Mouse (Mus musculus) forebrain, embryonic 14.5 days (tissue): ENCODE data around the gene Gm20219. TPM values are rescaled to one million over a fixed set of nuclear protein-coding genes. Genes with fewer than 3 reads are reported as not detected.
"Not testable (repeated sequence)": the region's sequence is repeated elsewhere in the genome, so short reads cannot be mapped to it uniquely, and the experiment has no call there.

Experiments
- ATAC-seq: fragments of 200-750 bp; cut with Nextera tagmentation; 2 replicates; pipeline ENCODE4 v1.8.0; 2017; ENCODE audit warnings: mild to moderate bottlenecking, moderate library complexity
- DNase-seq: peaks from one replicate; pipeline ENCODE4 v3.0.0-alpha.2; 2015; ENCODE audit warnings: low spot score
- H3K27ac ChIP-seq: fragments of 300-500 bp; sonication (generic); 2 replicates; pipeline ENCODE4 v1.5.1; 2014; ENCODE audit warnings: low read depth, mild to moderate bottlenecking, control low read depth, low read length, moderate library complexity
- H3K27me3 ChIP-seq: fragments of 300-500 bp; sonication (generic); replicated peaks from 2 replicates; pipeline ENCODE4 v1.6.1; 2014; ENCODE audit warnings: low read length, control low read depth, mixed read lengths; ENCODE audit not compliant: control insufficient read depth, insufficient read depth
- H3K36me3 ChIP-seq: fragments of 300-500 bp; sonication (generic); 2 replicates; pipeline ENCODE4 v1.6.1; 2014; ENCODE audit warnings: low read length, control low read depth; ENCODE audit not compliant: control insufficient read depth, insufficient read depth
- H3K4me1 ChIP-seq: fragments of 300-500 bp; sonication (generic); 2 replicates; pipeline ENCODE4 v1.6.1; 2014; ENCODE audit warnings: antibody characterized with exemption, low read length, control low read depth; ENCODE audit not compliant: control insufficient read depth, insufficient read depth
- H3K4me2 ChIP-seq: fragments of 300-500 bp; sonication (generic); 2 replicates; pipeline ENCODE4 v1.6.1; 2014; ENCODE audit warnings: mild to moderate bottlenecking, control low read depth, low read length
- H3K4me3 ChIP-seq: fragments of 300-500 bp; sonication (generic); 2 replicates; pipeline ENCODE4 v1.5.1; 2014; ENCODE audit warnings: low read depth, low read length, control low read depth
- H3K9ac ChIP-seq: fragments of 300-500 bp; sonication (generic); 2 replicates; pipeline ENCODE4 v1.6.1; 2014; ENCODE audit warnings: mild to moderate bottlenecking, low read length, control low read depth, moderate library complexity
- H3K9me3 ChIP-seq: fragments of 300-500 bp; sonication (generic); replicated peaks from 2 replicates; pipeline ENCODE4 v1.6.1; 2016; ENCODE audit warnings: low read length, control low read depth, mixed read lengths; ENCODE audit not compliant: control insufficient read depth
- WGBS: fragments of 180-500 bp; shearing (Covaris S2); extraction: QIAGEN DNeasy Blood & Tissue Kit; methylation state at CpG from one replicate; pipeline ENCODE4 v1.1.7; 2014; 5-methylcytosine and 5-hydroxymethylcytosine counted together
- polyA plus RNA-seq: library from polyadenylated mRNA; unstranded; fragments of >200 nt; fragmentation: Nextera tagmentation; extraction: Ambion mirVana; gene quantifications from 2 replicates; pipeline ENCODE4 v1.2.1, GENCODE M21; 2014

Gm20219 gene
- polyA plus RNA-seq, 1 experiment from 2014 or later, result 0.36 TPM

DNA sequence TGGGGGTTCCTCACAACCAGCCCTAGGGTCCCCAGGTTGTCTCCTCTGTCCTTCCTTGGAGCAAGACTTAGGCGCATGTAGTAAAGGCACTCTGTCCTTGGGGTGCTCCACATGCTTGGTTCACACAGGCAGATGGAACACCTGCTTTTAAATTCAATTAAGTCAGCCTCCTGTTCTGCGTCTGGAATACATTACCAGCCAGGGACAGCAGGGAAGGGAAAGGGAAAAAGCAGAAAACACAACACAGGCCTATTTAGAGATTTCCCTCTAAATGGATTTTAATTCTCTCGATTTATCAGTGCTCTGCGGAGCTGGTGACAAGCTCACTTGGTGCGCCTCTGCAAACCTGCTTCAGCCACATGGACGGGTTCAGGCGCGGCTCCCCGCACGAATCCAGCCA lies 48.8 kb downstream of the Gm20219 start:
- Histone ChIP-seq H3K4me1 (peaks cover 31% of the 10 kb centered on the region), H3K27me3 (no peaks in the 10 kb centered on the region), H3K9me3 (no peaks in the 10 kb centered on the region), H3K27ac (peak overlapping the region; percentile 58; the same call in 1 of the 2 replicates), H3K4me3 (no peak overlapping the region), H3K9ac (no peak overlapping the region), H3K36me3 (no peaks in the 10 kb centered on the region), H3K4me2 (no peak overlapping the region)
- WGBS, result 79% methylated on average over 10 of the region's 10 CpGs
- DNase-seq (no peak), ATAC-seq (no peak)

DNA sequence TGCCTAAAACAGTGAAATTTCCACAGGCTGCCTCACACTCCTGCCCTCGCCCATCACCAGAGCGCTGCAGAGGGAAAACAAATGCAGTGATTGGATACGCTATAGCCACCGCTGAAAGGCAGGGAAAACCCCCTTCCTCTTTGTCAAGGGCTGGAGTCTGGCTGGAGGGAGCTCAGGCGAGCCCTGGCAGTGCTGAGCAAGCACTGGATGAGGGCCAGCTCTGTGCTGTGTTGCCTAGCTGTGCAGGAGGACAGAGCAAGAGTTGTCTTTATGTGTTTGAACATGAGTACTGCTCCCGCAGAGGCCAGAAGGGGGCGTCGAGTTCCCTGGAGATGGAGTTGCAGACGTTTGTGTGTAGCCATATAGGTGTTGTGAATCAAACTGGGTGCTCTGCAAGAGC lies 51.7 kb downstream of the Gm20219 start:
- H3K9ac ChIP-seq, result no peak overlapping the region
- peak overlapping the region; percentile 83 for H3K27ac ChIP-seq
- H3K27me3 ChIP-seq, result no peaks in the 10 kb centered on the region
- H3K4me2 ChIP-seq, result peak overlapping the region; percentile 6; the same call in 1 of the 2 replicates
- no peaks in the 10 kb centered on the region for H3K9me3 ChIP-seq
- 15% methylated on average over 9 of the region's 9 CpGs for WGBS
- ATAC-seq (peak; percentile 83), DNase-seq (peak; percentile 93)
- no peak overlapping the region for H3K4me3 ChIP-seq
- H3K36me3 ChIP-seq, result no peaks in the 10 kb centered on the region
- H3K4me1 ChIP-seq, result peaks cover 26% of the 10 kb centered on the region

DNA sequence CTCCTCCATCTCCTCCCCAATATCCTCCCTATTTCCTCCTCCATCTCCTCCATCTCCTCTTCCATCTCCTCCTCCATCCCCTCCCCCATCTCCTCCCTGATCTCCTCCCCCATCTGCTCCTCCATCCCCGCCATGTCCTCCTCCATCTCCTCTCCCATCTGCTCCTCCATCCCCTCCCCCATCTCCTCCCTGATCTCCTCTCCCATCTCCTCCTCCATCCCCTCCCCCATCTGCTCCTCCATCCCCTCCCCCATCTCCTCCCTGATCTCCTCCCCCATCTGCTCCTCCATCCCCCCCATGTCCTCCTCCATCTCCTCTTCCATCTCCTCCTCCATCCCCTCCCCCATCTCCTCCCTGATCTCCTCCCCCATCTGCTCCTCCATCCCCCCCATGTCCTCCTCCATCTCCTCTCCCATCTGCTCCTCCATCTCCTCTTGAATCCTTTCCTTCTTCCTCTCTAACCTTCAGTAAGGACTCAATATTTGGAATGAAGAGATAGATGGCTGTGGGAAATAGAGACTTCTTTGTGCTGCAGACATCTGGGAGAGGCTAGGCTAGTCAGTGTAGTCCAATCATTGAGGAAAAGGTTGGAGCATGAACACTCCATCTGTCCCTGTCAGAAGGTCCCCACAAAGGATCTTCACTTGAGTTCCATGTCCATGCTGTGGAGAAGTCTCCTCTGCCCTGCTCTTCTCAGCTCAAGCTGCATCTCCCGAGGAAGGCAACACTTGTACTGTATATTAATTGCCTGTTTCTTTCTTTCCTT lies 52.4 kb downstream of the Gm20219 start:
- peak overlapping the region; percentile 83 for H3K27ac ChIP-seq
- WGBS, result 35% methylated on average over 2 of the region's 2 CpGs
- not testable (repeated sequence) for H3K36me3 ChIP-seq, H3K27me3 ChIP-seq, H3K9me3 ChIP-seq, H3K9ac ChIP-seq, DNase-seq, H3K4me3 ChIP-seq
- ATAC-seq, result peak; percentile 2; the same call in 1 of the 2 replicates
- H3K4me1 ChIP-seq, result peaks cover 22% of the 10 kb centered on the region
- H3K4me2 ChIP-seq, result peak overlapping the region; percentile 6; the same call in 1 of the 2 replicates

Other genes starting within 250 kb of the Gm20219 start
- gene Kdm4b, start 228.3 kb downstream of the Gm20219 start, polyA plus RNA-seq, result 41.7 and 58.5 TPM in 2 replicates
- gene Ptprs, start 77.9 kb downstream of the Gm20219 start, polyA plus RNA-seq, result 248 and 319 TPM in 2 replicates
- gene Znrf4, start 42.0 kb downstream of the Gm20219 start, polyA plus RNA-seq, result 0.14 TPM in 1 of 2 replicates, not detected in the other
- 28.7 and 36.7 TPM in 2 replicates for gene Safb2, start 30.2 kb upstream of the Gm20219 start, polyA plus RNA-seq
- gene Safb, start 30.4 kb upstream of the Gm20219 start, polyA plus RNA-seq, result 57.9 and 83.5 TPM in 2 replicates
- 192 and 251 TPM in 2 replicates for gene 2410015M20Rik, start 55.4 kb upstream of the Gm20219 start, polyA plus RNA-seq
- 1,134 and 1,576 TPM in 2 replicates for gene Rpl36, start 59.0 kb upstream of the Gm20219 start, polyA plus RNA-seq
- gene Lonp1, start 72.5 kb upstream of the Gm20219 start, polyA plus RNA-seq, result 33.3 and 41.8 TPM in 2 replicates
- gene Catsperd, start 73.8 kb upstream of the Gm20219 start, polyA plus RNA-seq, result 1.2 and 1.3 TPM in 2 replicates
- gene Ranbp3, start 118.9 kb upstream of the Gm20219 start, polyA plus RNA-seq, result 116 and 120 TPM in 2 replicates
- gene Ndufa11, start 163.4 kb upstream of the Gm20219 start, polyA plus RNA-seq, result 490 and 613 TPM in 2 replicates
- gene Vmac, start 163.6 kb upstream of the Gm20219 start, polyA plus RNA-seq, result 18.6 and 24.6 TPM in 2 replicates
- gene Nrtn, start 203.1 kb upstream of the Gm20219 start, polyA plus RNA-seq, result 0.94 and 1.7 TPM in 2 replicates
- gene Dus3l, start 210.4 kb upstream of the Gm20219 start, polyA plus RNA-seq, result 48.2 and 57.3 TPM in 2 replicates
- 0.42 and 0.52 TPM in 2 replicates for gene Prr22, start 215.9 kb upstream of the Gm20219 start, polyA plus RNA-seq